Mouse (Mus musculus) ES-Bruce4 (cell line): ENCODE measurements around the gene Itga2.

ENCODE experiments used
- CTCF ChIP-seq: IDR thresholded peaks from one replicate; pipeline ENCODE4 v1.8.1; 2011; ENCODE audit warnings: low read depth, low read length
- EP300 ChIP-seq: IDR thresholded peaks from 2 replicates; pipeline ENCODE4 v1.6.1; 2011; ENCODE audit warnings: low read depth, low read length; ENCODE audit not compliant: insufficient read depth

DNA sequence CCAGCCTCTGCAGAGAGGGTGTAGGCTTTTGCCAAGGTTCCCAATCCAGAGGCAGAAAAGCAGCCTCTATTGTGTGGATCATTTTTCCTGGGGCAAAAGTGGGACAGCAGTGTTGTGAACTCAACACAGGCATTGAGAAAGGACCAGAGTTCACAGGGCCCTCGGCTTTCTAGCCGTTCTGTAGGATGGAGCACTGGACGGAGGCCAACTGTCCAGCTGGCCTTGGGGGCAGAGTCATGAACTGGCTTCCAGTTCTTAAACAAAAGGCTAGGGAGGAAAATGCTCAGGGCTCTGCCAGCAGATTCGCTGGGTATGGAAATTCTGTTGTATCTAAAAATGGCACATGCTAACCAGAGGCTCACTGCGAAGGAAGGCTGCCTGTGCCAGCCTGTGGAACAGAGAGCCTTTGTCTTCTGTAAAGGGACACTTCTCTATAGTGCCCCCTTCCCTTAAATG, 93.3 kb downstream of the Itga2 start:
- no peak for TF ChIP-seq CTCF
- no peak for TF ChIP-seq EP300
